Mouse (Mus musculus) gastrocnemius, adult 2 months (tissue): ENCODE measurements around the gene Apeh. TPM values are rescaled to one million over a fixed set of nuclear protein-coding genes. Genes with fewer than 3 reads are reported as not detected.

ENCODE experiments used
- DNase-seq: peaks from one replicate; pipeline ENCODE4 v3.0.0; 2022
- H3K27ac ChIP-seq: fragments of 200-600 bp; 2 replicates; pipeline ENCODE4 v1.8.1; 2022; ENCODE audit warnings: mild to moderate bottlenecking
- H3K4me3 ChIP-seq: fragments of 200-600 bp; 2 replicates; pipeline ENCODE4 v1.8.1; 2022; ENCODE audit warnings: mild to moderate bottlenecking, moderate library complexity
- CTCF ChIP-seq: fragments of 200-600 bp; IDR thresholded peaks from 2 replicates; pipeline ENCODE4 v1.8.1; 2022; ENCODE audit warnings: antibody characterized with exemption, mild to moderate bottlenecking, moderate library complexity
- intact Hi-C: fragments of 180-260 bp; cut with DNase I; formaldehyde crosslinking; loops from one replicate; pipeline ENCODE4 v1.15.1; 2025
- microRNA-seq: library from miRNA; unstranded; fragments of <30 nt; microRNA quantifications from one replicate; pipeline ENCODE4 v1.2.0, GENCODE M21; 2021
- total RNA-seq, 2 experiments: library from RNA; stranded (reverse); gene quantifications; 2 replicates each; pipeline ENCODE4 v1.2.3; 2021

The Apeh gene
- total RNA-seq, 2 experiments from 2014 or later = 30.6 to 33.4 TPM

DNA sequence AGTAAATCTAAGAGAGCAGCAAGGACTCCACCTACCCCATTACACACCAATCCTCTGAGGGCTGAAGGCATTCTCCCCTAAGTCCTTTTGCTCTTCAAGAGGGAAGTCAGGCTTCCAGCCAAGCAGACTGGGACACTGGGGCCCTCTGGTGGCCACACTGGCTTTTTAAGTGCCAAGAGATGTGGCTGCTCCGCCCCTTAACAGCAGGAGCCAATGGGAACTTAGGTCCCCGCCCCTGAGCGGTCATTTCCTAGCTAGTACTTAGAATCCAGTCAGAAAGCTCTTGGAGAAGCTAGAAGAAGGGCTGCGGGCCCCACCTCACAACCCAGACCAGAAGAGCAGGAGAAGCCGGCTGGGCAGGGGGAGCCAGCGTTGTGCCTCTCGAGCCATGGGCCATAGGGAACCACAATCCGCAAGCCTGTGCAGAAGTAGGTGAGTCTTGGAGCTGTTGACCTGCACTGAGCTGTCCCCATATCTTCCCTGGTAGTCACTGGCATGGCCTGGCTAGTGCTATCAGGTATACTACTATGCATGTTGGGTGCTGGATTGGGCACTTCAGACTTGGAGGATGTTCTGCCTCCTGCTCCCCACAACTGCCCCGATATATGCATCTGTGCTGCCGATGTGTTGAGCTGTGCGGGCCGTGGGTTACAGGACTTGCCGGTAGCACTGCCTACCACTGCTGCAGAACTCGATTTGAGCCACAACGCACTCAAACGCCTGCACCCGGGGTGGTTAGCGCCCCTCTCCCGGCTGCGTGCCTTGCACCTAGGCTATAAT is 41.3 kb downstream of the Apeh start, which contains the start of gene Amigo3:
Gene Amigo3 (plus strand): TSS at position 275 of the 780 bp plus-strand sequence.
- intact Hi-C loops = loop anchor here (2.0 to 5.0 kb wide), 3 partner anchors 68 to 151 kb away; partner anchors contain the start of gene Inka1
- Histone ChIP-seq H3K27ac (peak within 1 kb of the TSS; percentile 87), H3K4me3 (peak within 1 kb of the TSS; percentile 60)
- peak; percentile 96 for DNase-seq
- peak; percentile 95 for TF ChIP-seq CTCF

DNA sequence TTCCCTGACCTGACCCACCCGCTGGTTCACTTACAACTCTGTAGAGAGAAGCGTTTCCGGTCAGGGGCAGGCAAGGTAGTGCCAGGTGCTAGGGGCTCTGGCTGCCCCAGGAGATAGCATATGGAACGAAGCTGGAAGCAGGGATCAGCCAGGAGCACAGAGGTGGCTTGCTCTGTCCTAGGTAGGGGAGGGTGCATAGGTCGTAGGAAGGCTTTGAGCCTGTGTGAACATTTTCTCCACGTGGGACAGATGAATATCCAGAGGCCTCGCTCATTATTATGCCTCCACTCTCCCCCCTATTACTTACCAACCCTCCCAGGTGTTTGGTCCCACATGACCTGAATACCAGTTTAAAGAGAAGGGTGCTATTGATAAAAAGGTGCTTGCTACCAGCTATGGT is 42.0 kb downstream of the Apeh start:
- intact Hi-C loops = loop anchor here (2.0 to 5.0 kb wide), 3 partner anchors 68 to 150 kb away; partner anchors contain the start of gene Inka1
- H3K27ac ChIP-seq = peak overlapping the region; percentile 87
- TF ChIP-seq CTCF = no peak
- peak; percentile 17 for DNase-seq
- peak overlapping the region; percentile 5; the same call in 1 of the 2 replicates for H3K4me3 ChIP-seq

DNA sequence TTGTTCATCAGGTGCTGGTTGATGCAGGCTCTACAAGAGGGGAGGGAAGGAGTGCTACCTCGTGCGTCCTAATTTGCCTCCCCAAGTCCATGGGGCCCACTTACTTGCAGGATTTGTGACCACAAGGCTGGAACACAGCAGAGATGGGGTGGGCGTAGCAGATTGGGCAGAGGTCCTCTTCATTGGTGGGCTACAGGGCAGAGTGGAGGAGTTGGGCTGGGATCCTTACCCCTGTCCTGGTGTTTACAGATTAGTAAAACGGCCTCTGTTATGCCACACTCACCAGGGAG is 42.5 kb downstream of the Apeh start:
- Histone ChIP-seq H3K27ac (peak overlapping the region; percentile 87; the same call in 1 of the 2 replicates), H3K4me3 (no peak overlapping the region)
- intact Hi-C loops = loop anchor here (2.0 to 5.0 kb wide), 3 partner anchors 67 to 150 kb away; partner anchors contain the start of gene Inka1
- peak; percentile 15 for DNase-seq
- no peak for TF ChIP-seq CTCF

DNA sequence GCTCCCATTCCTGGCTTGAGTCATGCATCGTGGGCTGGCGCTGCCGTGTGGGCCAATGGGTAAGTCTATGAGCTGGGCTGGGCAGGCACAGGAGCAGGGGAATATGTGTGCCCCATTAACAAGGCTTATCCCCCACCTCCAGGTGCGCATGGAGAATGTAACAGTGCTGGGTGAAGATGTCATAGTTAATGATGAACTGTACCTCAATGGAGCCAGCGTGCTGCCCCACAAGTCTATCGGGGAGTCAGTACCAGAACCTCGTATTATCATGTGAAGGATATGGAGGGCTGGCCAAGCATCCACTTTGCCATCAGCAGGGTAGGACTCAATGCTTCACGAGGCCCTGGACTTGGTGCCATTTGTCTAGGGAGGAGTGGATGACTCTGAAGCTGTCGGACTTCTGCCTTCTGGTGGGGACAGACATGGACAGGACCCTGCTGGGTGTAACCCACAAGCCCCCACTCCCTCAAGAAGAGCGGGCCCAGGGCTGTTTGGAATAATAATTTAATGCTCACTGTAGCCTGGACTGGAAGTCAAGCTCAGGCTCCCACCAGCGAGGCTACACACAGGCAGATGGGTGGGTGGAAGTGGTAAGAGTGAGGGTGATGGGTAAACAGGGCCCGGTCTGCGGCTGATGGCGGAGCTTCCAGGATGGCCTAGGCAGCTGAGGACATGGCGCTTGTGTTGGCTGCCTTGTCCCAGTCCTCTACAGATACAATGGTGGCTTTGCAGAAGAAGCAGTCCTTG is 43.0 kb downstream of the Apeh start:
- no peak for TF ChIP-seq CTCF
- H3K27ac ChIP-seq = 0 out of 2 replicates have a peak overlapping the region, but pooled peaks have one; percentile 87
- no peak overlapping the region for H3K4me3 ChIP-seq
- peak; percentile 25 for DNase-seq
- intact Hi-C loops = loop anchor here (5.0 kb wide), 2 partner anchors 89 to 149 kb away; no protein-coding TSS in a partner anchor

DNA sequence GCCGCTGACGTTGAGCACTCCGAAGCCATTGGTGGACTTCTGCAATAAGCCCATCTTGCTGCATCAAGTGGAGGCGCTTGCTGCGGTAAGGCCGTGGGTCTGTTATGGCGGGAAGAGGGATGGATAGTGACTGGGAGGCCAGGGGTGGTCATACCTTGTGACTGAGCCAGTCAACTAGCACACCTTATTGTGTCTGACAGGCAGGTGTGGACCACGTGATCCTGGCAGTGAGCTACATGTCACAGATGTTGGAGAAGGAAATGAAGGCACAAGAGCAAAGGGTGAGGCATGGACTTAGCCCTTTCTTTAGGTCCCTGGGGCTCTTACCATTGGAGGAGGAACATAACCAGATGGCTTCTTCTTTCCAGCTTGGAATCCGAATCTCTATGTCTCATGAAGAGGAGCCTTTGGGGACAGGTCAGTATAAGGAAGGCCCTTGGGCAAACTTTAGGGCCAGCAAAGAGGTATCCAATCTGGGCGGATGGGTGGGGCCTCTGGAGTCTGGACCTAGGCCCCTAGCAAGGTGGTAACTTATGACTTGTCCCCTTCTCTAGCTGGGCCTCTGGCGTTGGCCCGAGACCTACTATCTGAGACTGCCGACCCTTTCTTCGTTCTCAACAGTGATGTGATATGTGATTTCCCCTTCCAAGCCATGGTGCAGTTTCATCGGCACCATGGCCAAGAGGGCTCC is 44.7 kb downstream of the Apeh start:
- Histone ChIP-seq H3K27ac (peak overlapping the region; percentile 94), H3K4me3 (peak overlapping the region; percentile 71)
- intact Hi-C loops = loop anchor here (5.0 kb wide), 2 partner anchors 87 to 147 kb away; no protein-coding TSS in a partner anchor
- no peak for TF ChIP-seq CTCF
- peak; percentile 44 for DNase-seq

DNA sequence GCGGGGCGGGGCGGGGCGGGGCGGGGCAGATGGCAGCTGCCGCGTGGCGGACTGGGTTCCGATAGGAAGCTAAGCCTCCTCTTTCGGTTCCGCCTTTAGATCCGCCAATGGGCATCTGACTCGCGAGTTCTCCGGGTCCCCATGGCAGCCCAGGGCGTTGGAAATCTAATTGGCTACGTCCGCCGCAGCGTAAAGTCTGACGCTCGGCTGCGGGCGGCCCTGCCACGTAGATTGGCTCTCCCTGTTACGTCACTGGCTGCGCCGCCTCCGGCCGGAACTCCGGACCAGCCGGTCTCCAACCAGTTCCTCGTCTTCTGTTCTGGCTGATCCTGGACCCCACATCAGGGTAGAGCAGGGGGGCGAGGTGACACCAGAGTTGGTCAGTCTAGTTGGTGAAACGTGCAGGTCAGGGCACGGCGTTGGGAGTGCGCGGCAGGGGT is 45.4 kb downstream of the Apeh start, which contains the start of gene Gmppb:
Gene Gmppb (plus strand): TSS at position 227 of the 440 bp plus-strand sequence.
- peak within 1 kb of the TSS; percentile 94 for H3K27ac ChIP-seq
- peak; percentile 98 for DNase-seq
- peak within 1 kb of the TSS; percentile 71 for H3K4me3 ChIP-seq
- intact Hi-C loops = no loop called here
- no peak for TF ChIP-seq CTCF

DNA sequence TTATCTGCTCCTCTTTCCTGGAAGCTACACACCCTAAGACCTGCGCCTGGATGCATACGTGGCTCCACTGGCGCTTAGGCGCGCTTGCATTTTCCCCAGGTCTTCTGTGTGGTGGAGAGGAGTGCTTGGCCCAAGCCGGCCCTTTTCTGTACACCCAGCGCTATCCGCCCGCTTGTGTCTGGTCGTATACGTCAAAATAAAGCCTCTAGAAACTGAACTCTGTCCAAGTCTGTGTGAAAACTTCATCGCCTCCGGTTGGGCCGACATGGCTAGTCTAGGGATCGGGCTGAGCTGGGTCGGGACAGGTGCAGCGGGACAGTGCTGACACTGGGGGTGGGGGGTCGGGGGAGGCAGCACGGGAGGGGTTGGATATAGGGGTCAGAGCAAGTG is 45.8 kb downstream of the Apeh start:
- no peak for TF ChIP-seq CTCF
- intact Hi-C loops = no loop called here
- DNase-seq = no peak
- peak overlapping the region; percentile 71 for H3K4me3 ChIP-seq
- peak overlapping the region; percentile 94 for H3K27ac ChIP-seq

DNA sequence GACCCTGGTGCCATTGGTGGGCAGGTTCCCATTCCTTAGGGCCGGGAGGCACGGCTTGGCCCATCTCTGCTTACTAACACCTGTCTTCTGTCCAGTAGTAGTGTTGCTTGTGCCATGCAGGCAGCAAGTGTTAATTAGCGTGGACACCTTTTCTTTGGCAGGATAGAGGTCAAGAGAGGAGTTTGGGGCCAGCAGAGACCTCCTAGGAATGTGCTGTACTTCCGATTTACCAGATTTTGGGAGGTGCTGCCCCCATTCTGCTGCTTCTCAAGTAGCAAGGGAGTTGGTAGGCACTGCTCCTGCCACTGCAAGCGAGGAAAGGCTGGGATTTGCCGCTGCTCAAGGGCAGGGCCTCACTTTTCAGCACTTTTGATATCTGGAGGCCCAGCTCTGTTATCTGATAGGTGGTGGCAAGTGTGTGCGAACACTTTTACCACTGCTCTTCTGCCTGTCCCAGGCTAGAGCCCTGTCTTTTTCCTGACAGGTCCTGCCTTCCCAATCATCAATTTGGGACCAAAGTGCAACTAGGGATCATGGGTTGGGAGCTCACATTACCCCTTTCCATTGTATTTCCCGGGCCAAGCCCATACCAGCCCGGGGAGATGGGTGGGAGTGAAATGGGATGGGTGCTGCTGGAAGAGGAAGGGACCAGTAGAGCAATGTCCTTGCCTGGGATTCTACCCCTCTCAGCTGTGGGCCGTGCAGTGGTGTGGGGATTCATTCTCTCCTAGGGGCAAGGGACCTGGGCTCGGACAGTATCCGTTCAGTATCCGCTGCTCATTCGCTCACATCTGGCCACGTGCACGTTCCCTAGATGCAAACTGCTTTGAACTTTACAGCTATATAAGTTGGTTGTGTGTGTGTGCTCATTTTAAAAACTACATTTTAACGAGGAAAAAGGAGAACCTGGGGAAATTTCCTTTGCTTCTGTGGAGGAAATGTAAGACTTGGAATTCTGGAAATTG is 46.5 kb downstream of the Apeh start:
- no peak for DNase-seq
- H3K27ac ChIP-seq = peak overlapping the region; percentile 94
- intact Hi-C loops = no loop called here
- H3K4me3 ChIP-seq = peak overlapping the region; percentile 71
- no peak for TF ChIP-seq CTCF

DNA sequence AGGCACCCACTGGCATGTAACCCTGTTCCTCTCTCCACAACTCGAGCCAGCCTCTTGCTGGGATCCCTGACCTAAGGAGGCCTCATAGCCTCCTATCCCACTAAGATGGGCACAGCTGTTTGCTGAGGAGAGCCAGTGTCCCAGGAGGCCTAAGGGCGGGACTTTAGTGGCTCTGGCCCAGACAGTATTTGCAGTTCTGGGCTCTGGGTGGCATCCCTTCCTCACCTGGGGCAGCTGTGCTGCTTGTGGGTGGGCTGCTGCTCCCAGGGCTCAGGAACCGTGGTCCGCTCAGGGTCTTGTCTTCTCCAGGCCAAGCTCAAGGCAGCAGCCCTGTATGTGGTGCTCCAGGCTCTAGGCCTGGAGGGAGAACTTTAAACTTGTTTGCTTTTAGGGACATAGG is 47.8 kb downstream of the Apeh start:
- no peak for TF ChIP-seq CTCF
- peak overlapping the region; percentile 20 for H3K27ac ChIP-seq
- intact Hi-C loops = no loop called here
- H3K4me3 ChIP-seq = no peak overlapping the region
- DNase-seq = peak; percentile 61

DNA sequence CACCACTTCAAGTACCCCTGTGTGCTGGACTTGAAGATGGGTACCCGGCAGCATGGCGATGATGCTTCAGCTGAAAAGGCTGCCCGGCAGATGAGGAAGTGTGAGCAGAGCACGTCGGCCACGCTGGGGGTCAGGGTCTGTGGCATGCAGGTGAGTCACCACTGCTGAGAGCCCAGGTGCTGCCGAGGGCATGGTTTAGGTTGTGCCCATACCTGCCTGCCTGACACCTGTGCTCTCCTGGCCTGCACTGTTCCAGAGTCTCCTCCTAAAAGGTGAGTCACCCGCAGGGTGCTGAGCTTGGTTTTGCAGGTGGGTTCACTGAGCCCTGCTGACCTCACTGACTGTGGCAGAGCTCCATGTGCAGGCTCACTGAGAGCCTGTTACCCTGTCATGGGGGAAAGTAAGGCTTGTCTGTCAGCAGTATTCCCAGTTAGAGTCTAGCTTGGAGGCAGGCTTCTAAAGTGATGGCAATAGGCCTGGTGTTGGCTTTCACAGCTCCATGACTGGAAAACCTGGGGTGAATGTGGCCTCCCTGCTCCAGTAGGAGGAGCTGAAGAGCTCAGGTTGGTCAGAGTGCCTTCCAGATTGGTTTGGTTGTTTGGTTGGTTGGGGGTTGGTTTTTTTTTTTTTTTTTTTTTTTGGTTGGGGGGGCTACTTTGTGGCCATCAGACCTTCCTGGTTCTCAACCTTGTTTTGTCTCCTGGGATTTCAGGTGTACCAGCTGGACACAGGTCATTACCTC is 49.5 kb downstream of the Apeh start:
- peak; percentile 14; the same call in 1 of the 2 replicates for TF ChIP-seq CTCF
- no peak overlapping the region for H3K27ac ChIP-seq
- no peak overlapping the region for H3K4me3 ChIP-seq
- intact Hi-C loops = no loop called here
- DNase-seq = peak; percentile 22

Small RNAs within 50 kb of the gene (microRNA-seq; reads per million reads assigned to microRNA genes)
- gene Gm47303 = not detected
- gene Mir7088 = not detected

Other genes starting within 250 kb of the Apeh start
- gene Rbm6, start 221.4 kb downstream of the Apeh start, total RNA-seq = 10 to 100 TPM; 22.0 to 22.7 TPM
- 10 to 100 TPM in 1 of 2 experiments, 1 to 10 TPM in 1; 9.6 to 11.3 TPM for gene Mon1a, start 206.5 kb downstream of the Apeh start, total RNA-seq
- under 1 TPM; 0.54 to 0.81 TPM for gene Mst1r, start 187.7 kb downstream of the Apeh start, total RNA-seq
- gene Actl11, start 166.1 kb downstream of the Apeh start, total RNA-seq = not detected
- gene Camkv, start 158.9 kb downstream of the Apeh start, total RNA-seq = under 1 TPM in 1 of 2 experiments, not detected in 1; 0.22 TPM
- gene Traip, start 144.5 kb downstream of the Apeh start, total RNA-seq = under 1 TPM; 0.25 to 0.43 TPM
- gene Uba7, start 119.1 kb downstream of the Apeh start, total RNA-seq = 1 to 10 TPM; 2.3 to 3.1 TPM
- gene Gm20661, start 111.5 kb downstream of the Apeh start, total RNA-seq = not detected
- 1 to 10 TPM; 1.1 to 3.2 TPM for gene Inka1, start 108.7 kb downstream of the Apeh start, total RNA-seq
- under 1 TPM in 1 of 2 experiments, not detected in 1; 0.42 TPM for gene Cdhr4, start 102.1 kb downstream of the Apeh start, total RNA-seq
- gene Gm20662, start 98.3 kb downstream of the Apeh start, total RNA-seq = not detected
- gene Ip6k1, start 92.1 kb downstream of the Apeh start, total RNA-seq = 10 to 100 TPM; 26.2 to 30.5 TPM
- 1 to 10 TPM; 3.3 to 6.3 TPM for gene Gmppb, start 45.4 kb downstream of the Apeh start, total RNA-seq
- 1 to 10 TPM; 1.5 to 3.1 TPM for gene Amigo3, start 41.4 kb downstream of the Apeh start, total RNA-seq
- gene Mst1, start 14.2 kb downstream of the Apeh start, total RNA-seq = not detected
- gene Rnf123, start 11.3 kb downstream of the Apeh start, total RNA-seq = 100 to 1,000 TPM; 128 to 157 TPM
- gene Bsn, start 95.8 kb upstream of the Apeh start, total RNA-seq = under 1 TPM in 1 of 2 experiments, not detected in 1; 0.03 TPM
- gene Dag1, start 169.4 kb upstream of the Apeh start, total RNA-seq = 100 to 1,000 TPM; 170 to 229 TPM
- 10 to 100 TPM in 1 of 2 experiments, 1 to 10 TPM in 1; 9.3 to 11.9 TPM for gene Nicn1, start 195.8 kb upstream of the Apeh start, total RNA-seq
- 1 to 10 TPM; 1.0 to 1.4 TPM for gene Amt, start 202.2 kb upstream of the Apeh start, total RNA-seq
- 100 to 1,000 TPM in 1 of 2 experiments, 10 to 100 TPM in 1; 95.0 to 122 TPM for gene Rhoa, start 211.5 kb upstream of the Apeh start, total RNA-seq
- gene Tcta, start 211.6 kb upstream of the Apeh start, total RNA-seq = 10 to 100 TPM; 27.0 to 35.1 TPM
- gene Gpx1, start 244.3 kb upstream of the Apeh start, total RNA-seq = 10 to 100 TPM; 54.9 to 69.4 TPM